Mouse (Mus musculus) regulatory T cell (primary cell): ENCODE results near the gene Utrn.

Source experiments
- in situ Hi-C: fragments of 300-600 bp; cut with MboI, MseI; formaldehyde crosslinking; loops from one replicate; pipeline ENCODE4 v1.15.1; 2025; ENCODE audit warnings: high pct_unique_total_duplicates

Utrn gene

GRCm38 (mm10) chr10:12869029-12869671, at the start of gene Utrn:
Gene Utrn (minus strand): TSS chr10:12869365.
- in situ Hi-C loops: no loop called here

GRCm38 (mm10) chr10:12917626-12918025, 48.5 kb upstream of the Utrn start:
- in situ Hi-C loops: no loop called here

GRCm38 (mm10) chr10:12916376-12916775, 47.2 kb upstream of the Utrn start:
- in situ Hi-C loops: no loop called here

GRCm38 (mm10) chr10:12915826-12916225, 46.7 kb upstream of the Utrn start:
- in situ Hi-C loops: no loop called here

DNA sequence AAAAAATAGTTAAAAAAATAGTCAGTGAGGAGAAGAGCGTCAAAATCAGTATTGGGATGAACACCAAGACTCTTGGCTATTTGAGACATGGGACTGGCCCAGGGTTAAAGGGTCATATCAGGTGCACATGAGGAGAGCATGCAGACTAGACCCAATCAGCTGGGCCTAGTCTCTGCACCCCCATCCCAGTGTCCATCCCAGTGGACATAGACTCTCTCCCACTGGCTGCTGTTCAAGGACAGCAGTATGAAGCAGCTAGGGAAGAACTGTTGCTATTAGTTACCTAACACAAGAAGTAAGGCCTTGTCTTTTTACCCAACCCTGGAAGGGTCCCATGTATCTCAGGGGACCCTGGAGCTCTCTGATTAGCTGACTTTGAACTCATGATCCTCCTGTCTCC, 45.0 kb upstream of the Utrn start:
- in situ Hi-C loops: no loop called here

DNA sequence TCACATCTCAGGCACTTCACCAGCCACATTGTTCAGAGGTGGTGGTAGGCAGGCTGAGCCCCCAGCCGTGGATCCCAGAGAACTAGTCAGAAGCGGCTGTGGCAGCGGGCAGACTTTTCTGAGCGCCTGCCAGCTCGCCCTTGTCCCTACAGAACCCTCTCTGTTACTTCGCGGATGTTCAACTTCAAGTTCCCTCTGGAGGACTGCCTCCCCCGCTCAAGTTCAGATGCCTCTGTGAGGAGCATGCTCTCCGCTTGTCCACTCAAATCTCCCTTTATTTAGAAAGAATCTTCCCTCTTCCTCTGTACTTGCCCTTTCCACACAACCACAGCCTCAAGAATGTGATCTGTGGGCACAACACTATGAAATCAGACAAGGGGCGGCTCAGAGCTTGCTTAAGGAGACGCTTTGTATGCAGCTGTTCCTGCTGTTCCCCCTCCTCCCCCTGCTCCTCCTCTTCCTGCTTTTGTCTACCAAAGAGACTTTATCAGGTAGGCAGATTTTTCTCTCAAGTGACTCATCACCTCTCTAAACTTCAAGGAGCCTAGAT, 42.9 kb upstream of the Utrn start:
- in situ Hi-C loops: no loop called here

DNA sequence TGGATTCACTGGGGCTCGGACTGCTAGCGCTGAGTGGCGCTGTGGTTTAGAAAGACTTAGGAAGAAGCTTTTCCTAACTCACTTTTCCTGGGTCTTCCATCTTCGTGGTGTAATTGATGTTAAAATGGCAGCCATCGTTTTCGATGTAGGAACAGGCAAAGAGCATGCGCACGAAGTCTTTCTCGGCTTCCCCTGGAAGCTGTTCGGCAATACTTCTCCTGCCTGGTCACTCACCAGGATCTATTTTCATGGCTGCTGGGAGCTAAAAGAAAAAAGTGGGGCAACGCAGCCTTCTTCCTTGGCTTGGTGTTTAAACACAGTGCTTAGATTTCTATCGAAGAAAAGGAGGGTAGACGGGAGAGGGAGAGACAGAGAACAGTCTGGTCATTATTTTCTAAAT, 42.3 kb upstream of the Utrn start:
- in situ Hi-C loops: no loop called here

DNA sequence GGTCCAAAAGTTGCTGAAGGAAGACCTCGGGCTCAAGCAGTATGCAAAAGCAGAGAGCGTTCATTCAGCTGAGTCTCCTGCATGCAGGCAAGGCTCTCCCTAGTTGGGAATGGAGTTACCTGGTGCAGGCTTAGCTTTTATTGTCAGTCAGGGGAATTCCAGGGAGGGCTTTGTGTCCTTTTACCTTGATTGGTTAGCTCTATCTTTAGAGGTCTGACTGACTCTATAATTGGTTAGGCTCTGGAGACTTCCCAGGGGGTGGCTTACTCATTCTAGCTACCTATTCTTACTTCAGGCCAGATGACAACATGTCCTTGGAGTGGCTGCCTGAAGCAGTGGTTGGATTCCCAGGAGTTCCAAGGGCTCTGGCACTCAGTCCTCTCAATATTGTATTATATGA, 40.7 kb upstream of the Utrn start:
- in situ Hi-C loops: no loop called here

DNA sequence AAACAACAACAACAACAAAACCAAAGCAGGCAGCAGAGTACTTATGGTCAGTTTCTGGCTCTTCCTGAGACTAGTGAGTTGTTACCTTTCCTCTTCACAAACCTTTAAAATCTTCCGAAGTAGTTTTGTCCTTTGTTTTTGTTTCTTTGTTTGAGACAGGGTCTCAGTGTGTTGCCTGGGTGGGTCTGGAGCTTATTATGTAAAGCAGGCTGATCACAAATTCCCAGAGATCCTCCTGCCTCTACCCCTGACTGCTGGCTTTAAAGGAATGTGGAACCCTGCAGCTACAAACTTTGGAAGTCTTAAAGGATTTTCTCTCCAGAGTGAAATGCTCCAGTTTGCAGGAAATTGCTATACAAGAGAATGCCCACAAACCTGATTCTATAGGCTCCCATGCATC, 40.0 kb upstream of the Utrn start:
- in situ Hi-C loops: no loop called here

GRCm38 (mm10) chr10:12904140-12904528, 35.0 kb upstream of the Utrn start:
- in situ Hi-C loops: no loop called here

GRCm38 (mm10) chr10:12903440-12904139, 34.4 kb upstream of the Utrn start:
- in situ Hi-C loops: no loop called here

- in situ Hi-C loops: no loop called here
Observed at GRCm38 (mm10) chr10:12899901-12900300, 30.7 kb upstream of the Utrn start.

DNA sequence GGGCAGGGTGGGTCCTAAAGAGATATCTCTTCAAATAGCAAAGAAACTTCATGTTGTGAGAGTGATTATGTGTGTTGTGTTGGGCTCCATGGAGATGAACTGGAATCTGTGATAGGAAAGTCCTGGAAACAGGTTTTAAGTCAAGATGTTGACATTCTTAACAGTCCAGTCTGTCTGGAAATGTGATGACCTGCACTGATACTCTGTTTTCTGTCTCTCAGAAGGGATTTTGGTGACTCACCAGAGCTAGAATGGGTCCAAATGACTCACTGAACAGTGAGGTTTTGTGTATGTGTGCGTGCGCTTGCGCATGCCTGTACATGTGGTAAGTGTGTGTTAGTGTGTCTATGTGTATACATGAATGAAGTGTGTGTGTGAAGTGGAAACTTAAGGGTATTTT, 24.2 kb upstream of the Utrn start:
- in situ Hi-C loops: no loop called here

DNA sequence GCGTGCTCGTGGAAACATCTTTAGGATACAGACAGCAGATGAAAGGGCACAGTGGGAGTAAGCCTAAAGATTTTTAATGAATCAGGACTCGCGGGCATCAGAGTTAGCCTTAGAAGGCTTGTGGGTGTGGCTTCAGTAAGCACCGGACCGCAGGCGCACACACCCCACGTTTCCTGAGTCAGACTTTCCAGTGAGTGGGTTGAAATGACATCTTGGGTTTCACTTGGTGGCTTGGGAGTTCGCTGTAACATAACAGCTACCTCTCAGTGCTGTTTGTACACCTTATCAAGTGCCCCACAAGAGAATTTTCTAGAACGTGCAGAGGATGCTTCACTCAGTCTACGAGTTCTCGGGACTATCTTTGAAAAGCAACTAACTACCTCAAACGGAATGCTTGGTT, 19.2 kb upstream of the Utrn start:
- in situ Hi-C loops: no loop called here

GRCm38 (mm10) chr10:12887792-12888191, 18.6 kb upstream of the Utrn start:
- in situ Hi-C loops: no loop called here

GRCm38 (mm10) chr10:12884308-12884948, 15.3 kb upstream of the Utrn start:
- in situ Hi-C loops: no loop called here

- in situ Hi-C loops: no loop called here
Observed at GRCm38 (mm10) chr10:12881911-12882310, 12.7 kb upstream of the Utrn start.

GRCm38 (mm10) chr10:12879313-12879695, 10.1 kb upstream of the Utrn start:
- in situ Hi-C loops: no loop called here

DNA sequence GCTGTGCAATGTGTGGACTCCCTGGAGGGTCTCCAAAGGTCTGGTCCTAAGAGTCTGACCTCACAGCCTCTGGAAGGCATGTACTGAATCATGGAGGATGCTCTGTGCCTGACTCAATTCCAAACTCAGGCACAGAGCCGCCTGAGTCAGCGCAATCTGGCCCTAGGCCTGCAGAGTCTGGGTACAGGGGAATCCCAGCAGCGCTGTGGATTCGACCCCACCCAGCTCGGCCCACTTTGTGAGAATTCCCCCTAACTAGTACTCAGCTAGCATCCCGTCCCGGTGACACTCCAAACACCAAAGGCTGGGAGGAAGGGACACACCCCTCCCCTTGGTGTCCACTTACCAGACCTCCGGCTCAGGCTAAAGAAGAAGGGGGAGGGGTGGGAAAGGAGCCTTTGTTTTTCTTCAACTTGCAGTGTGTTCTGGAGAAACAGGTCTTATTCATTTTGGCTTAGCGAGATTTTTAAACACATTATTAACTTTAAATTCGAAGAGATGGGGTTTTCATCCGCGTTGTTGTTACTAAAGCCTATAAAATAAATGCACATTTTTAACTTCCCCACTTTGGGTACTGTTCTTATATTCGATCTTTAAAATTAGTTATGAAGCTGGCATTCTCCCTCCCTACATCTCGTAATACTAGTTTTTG, 9.6 kb upstream of the Utrn start:
- in situ Hi-C loops: no loop called here

DNA sequence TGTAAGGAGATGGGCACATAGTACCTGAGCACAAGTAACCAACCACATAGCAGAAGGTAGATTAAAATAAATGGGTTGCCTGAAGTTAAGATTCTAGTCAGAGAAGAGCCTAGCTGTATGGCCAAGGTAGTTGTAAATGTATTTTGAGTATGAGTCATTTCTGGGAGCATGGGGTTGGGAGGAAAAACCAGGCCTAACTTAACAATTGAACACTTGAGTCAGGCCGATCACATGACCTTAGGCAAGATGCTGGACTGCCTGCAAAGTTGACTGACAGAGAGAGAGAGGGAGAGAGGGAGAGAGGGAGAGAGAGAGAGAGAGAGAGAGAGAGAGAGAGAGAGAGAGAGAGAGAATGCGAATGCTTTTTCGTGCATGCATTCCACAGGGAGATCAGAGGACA, 7.3 kb upstream of the Utrn start:
- in situ Hi-C loops: no loop called here

GRCm38 (mm10) chr10:12875410-12875809, 6.2 kb upstream of the Utrn start:
- in situ Hi-C loops: no loop called here

GRCm38 (mm10) chr10:12874577-12875277, 5.6 kb upstream of the Utrn start:
- in situ Hi-C loops: no loop called here
